Mouse (Mus musculus): ENCODE measurements around the gene C1ra.
"Not testable (repeated sequence)": the region's sequence is repeated elsewhere in the genome, so short reads cannot be mapped to it uniquely, and the experiment has no call there.

The C1ra gene

GRCm38 (mm10) chr6:124547979-124548378 is 35.8 kb downstream of the C1ra start:
- not testable (repeated sequence) for DNase-seq

- DNase-seq: no peak
These were observed 36.9 kb downstream of the C1ra start for GRCm38 (mm10) chr6:124549023-124549550.

DNA sequence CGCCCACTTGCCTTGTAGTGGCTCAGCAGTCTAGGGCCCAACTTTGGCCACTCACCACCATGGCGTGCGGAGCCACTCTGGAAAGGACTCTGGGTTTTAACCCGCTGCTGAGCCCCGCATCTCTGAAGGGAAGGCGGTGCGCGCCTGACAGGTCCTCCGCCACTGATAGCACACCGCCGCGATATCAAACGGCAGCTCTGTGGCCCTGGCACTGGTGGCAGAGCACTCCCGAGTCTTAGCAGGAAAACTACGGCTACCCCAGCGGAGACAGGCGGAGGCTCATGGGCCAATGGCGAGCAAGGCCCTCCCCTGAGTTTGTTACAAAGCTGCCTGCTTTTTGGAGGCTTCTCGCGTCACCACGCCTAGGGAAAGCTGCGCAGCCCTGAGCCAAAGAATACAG is 40.6 kb downstream of the C1ra start:
- no peak for DNase-seq

GRCm38 (mm10) chr6:124555956-124556355 is 43.8 kb downstream of the C1ra start:
- DNase-seq: not testable (repeated sequence)

DNA sequence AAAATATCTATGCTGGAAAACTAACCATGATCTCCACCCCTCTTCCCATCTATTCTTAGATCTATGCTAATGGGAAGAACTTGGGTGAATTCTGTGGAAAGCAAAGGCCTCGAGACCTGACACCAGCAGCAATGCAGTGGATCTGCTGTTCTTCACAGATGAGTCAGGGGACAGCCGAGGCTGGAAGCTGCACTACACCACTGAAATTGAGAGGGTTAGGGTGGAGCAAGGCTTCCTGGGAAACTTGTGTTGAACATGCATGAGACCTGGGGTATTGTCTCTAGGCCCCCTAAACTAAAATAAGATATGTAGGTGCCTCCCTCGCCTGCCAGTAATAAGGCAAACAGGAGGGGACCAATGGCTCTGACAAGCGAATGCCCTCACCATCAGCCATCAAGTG is 49.0 kb downstream of the C1ra start:
- not testable (repeated sequence) for DNase-seq

DNA sequence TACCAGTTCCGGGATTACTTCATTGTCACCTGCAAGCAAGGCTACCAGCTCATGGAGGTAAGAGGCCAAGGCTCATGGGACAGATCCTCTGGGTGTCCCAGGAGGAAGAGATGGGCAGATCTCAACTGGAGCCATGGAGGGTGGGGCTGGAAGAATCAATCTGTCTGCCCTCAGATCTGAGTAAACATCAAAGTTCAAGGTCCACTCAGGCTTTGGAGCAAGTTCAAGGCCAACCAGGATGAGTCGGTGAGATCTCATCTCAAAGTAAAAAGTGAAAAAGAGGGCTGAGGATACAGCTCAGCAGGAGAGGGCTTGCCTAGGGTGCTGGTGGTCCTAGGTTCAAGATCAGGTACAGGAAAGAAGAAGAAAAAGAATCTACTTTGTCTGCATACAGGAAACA is 49.4 kb downstream of the C1ra start:
- not testable (repeated sequence) for DNase-seq

- DNase-seq: peak in 1 of 2 experiments; percentile 51
These were observed 57.8 kb downstream of the C1ra start, which contains the start of gene C1rb for GRCm38 (mm10) chr6:124570026-124570425. Gene C1rb (plus strand): TSS chr6:124570294.
